Mouse (Mus musculus): ENCODE measurements around the gene Oprl1.
A peak's percentile ranks its signal among the peaks of the same experiment; 100 is the strongest.

The Oprl1 gene

DNA sequence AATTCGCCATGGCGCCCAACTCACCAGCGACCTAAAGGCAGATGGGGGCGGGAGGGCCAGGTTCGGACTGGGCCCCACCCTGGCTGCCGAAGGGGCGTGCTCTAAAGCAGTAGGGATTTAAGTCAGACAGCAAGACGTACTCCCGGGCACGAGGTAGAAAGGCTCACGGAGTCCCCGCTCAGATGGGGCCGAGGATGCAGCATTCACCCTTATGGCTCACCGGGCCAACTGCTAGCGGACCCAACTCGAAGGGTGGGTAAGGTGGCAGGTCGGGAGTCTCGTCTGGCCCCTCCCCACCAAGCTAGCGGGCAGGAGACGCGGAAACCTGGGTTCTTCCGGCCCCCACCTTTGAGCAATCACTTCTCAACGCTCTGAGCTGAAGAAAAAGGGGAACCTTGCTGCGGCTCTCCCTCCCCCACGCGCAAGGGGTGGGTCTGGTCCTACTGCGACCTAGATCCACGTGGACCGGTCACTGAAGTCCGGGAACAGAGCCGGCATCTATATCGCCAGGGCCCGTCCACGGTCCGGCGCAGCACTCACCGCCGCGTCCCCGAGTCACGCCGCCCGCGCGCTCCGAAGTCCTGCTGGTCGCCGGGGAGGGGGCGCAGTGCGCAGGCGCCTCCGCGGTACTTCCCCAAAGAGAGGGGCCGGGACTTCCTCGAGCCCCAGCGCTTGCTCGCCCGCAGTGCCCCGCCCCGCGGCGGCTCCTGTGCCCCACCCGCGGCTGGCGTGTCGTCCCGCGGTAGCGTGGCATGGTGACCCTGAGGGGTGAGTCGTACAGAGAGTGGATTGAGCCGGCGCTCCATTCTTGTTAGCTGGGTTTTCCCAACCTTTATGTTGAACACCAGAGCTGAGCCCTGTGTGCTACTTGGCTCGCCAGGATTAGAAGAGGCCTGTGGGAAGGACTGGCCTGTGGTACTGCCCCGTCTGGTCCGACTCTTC is 21.2 kb upstream of the Oprl1 start, which contains the start of gene Rgs19:
Rgs19 (minus strand) TSS at position 639 of the 942 bp plus-strand sequence.
- peak; percentile 78 to 85 for DNase-seq

- DNase-seq = no peak
These were observed 20.2 kb upstream of the Oprl1 start for GRCm38 (mm10) chr2:181694581-181694980.

- no peak for DNase-seq
These were observed 19.0 kb upstream of the Oprl1 start for GRCm38 (mm10) chr2:181695776-181696175.

- no peak for DNase-seq
These were observed 17.9 kb upstream of the Oprl1 start for GRCm38 (mm10) chr2:181696801-181697420.

GRCm38 (mm10) chr2:181698241-181698640 is 16.6 kb upstream of the Oprl1 start, which contains the start of gene Lkaaear1:
Gene Lkaaear1 (minus strand): TSS chr2:181698442.
- no peak for DNase-seq

- peak; percentile 23 to 53 for DNase-seq
These were observed 8.1 kb upstream of the Oprl1 start for GRCm38 (mm10) chr2:181706668-181707067.

GRCm38 (mm10) chr2:181713749-181714148 is 1.1 kb upstream of the Oprl1 start:
- no peak for DNase-seq

DNA sequence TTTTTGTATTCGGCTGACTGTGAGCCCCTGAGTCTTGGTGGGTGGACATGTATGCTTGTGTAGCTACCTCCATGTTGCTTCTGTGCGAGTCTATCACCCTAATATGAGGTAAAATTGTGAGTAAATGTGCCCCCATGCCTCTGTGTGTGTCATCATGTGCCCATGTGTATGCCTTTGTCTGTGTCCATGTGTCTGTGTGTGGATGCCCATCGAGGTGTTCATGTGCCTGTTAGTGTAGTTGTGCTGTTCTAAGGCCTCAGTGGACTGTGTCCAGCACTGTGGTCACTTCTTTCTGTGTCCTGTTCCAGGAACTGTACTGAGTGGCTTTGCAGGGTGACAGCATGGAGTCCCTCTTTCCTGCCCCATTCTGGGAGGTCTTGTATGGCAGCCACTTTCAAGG is 566 bp downstream of the Oprl1 start:
- no peak for DNase-seq

DNA sequence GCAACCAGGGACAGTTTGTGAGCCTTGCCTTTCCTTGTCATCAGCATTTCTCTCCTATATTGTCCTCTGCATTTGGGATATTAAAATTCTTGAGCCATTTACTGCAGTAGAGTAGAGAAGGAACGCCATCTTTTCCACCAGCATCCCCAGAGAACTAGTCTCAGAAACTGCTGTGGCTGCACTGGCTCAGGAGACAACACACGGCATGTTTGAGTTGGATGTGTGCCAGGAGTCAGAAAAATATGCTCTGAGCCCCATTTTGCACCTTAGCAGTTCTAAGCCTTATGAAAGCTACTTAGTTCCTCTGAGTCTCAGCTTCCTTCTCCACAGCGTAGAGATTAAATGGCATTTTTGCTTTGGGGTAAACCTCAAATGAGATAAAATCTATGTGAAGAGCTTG is 2.2 kb downstream of the Oprl1 start:
- DNase-seq = no peak

DNA sequence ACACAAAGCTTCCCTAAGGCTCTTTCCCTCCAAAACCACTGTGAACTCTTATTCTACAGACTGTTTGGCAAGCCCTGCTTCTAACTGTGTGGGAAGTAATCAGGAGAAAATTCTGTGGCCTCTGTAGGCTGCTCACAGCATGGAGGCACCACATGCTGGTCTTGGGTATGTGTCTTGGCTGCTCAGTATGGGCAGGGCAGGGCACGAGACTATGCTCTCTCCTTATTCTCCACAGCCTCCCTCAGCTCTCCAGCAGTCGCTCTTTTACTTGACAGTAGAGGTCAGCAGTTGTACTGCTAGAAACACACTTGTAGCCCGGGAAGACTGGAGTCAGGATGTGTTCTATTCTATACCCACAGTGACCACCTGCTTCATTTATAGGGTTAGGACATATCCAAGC is 5.2 kb downstream of the Oprl1 start:
- no peak for DNase-seq

DNA sequence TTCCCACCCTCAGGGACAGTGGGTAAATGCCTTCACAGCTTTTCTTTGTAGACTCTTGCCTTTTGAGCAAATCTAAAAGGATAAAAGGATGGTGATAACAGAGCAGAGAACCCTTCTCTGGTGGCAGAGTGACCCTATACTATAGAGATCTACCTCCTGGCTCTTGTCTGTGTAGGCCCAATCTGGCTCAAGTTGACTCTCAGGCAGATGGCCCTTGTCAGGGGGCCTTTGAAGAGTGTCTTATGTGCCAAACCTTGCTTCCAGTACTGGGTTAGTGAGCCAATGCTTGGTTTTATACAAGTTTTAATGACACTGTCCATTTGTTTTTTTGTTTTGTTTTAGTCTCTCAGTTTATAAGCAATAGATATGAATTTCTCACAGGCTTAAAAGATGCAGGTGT is 6.4 kb downstream of the Oprl1 start:
- DNase-seq = no peak

- DNase-seq = peak; percentile 10 to 71
These were observed 7.4 kb downstream of the Oprl1 start for GRCm38 (mm10) chr2:181722213-181722612.

DNA sequence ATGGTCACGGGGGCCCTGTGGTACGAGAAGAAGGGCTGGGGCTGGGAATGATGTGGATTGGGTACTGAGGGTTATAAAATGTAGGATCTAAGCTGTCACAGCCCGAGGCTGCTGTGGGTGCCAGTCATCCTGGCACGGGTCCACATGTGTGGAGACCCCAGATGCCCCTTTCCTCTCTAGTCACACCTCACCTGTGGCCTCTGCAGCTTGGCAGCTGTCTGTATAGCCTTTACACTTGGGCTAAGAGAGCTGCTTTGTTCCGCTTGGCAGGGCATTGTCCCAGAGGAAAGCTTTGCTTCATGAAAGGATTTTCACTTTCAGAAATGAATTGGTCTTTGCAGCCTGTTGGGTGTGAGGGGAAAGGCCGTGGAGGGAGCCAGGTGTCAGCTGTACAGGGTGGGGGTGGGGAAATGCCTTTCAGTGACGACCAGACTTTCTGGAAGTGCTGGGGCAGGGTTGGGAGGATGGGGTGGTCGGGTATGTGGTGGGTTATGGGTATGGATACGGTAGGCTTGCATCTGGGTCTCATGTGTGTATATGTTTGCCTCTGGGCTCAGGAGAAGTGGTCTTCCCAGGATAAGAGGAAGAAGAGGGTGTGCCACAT is 12.9 kb downstream of the Oprl1 start:
- no peak for DNase-seq

DNA sequence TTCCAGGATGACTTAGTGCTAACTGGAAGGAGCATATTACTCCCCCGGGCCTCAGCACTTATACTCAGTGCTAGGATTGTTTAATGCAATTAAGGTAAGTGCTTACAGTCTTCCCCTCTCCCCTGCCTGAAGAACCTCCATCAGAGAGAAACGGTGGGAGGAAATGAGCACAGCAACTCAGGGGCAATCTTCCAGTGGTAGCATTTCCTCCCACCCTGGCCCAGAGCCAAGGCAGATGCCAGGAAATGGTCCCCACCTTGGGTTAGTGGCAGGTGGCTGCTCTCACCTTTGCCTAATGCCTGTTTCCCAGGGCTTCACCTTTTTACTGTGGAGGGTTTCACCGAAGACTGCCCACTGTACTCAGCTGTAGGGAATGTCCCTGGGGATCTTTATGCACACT is 15.2 kb downstream of the Oprl1 start:
- no peak for DNase-seq

GRCm38 (mm10) chr2:181752626-181753025 is 37.8 kb downstream of the Oprl1 start:
- DNase-seq = no peak

GRCm38 (mm10) chr2:181758147-181758725 is 43.4 kb downstream of the Oprl1 start:
- no peak for DNase-seq

GRCm38 (mm10) chr2:181759041-181759440 is 44.2 kb downstream of the Oprl1 start:
- no peak for DNase-seq

DNA sequence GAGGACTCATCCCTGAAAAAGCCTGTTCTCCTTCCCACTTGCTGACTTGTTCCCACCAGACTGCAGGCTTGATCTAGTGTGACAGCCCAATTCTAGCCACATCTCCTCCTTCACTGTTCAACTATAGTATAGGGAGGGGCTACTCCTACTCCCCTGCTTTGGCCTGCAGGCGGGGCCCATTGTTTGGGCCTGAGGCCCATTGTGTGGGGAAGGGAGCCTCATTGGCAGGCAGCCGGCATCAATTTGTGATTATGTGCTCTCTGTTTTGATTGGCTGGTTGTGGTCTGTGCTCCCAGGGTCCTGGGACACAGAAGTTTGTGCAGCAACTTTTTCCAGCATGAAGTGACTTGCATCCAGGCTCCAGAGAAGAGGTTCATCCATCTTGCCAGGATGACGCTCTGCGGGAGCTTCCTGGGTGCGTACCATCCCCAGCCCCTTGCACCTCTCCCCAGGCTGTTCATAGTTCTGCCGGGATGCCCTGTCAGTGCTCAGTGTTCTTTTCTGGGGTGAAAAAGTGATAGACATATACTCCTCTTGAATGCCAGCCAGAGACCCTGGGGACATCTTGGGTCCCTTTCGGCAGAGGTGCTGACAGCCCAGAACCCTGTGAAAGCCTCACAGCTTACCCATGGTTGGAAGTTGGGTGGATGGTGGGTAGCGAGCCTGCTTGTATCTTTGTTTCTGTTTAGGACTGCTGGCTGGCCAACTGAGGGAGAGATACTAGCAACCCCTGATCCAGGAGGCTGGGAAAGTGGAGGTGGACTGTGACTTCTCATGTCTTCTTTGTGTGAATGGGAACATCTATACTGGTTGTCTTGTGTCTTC is 48.4 kb downstream of the Oprl1 start, which contains the start of gene Myt1:
Myt1 (plus strand) TSS at position 327 of the 825 bp plus-strand sequence.
- no peak for DNase-seq

DNA sequence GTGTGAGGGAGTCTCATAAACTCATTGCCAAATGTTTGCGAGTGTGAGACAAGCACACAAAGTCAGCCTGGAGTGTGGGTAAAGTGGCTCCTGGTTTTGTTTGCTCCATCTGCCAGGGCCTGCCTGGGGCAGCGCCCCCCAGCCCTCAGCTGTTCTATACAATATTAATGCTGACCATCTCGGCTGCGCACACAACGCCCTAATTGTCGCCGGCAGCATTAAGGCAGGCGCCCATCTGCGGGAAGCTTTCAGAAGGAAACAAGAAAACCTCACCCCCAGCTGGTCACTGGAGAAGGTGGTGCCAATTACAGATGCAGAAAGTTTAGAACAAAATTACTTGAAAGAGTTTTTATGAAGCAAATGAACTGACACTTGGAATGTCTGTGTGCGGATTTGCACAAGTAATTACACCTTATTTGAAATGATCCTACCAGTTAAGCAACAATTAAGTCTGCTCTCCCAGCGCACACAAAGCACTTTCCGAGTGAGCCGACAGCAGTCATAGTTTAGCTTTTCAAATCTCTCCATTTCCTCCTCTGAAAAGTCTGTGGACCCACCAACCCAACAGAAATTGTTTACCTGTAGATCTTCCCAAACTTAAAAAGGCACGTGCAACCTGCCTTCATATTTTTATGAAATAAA is 49.2 kb downstream of the Oprl1 start:
- no peak for DNase-seq

GRCm38 (mm10) chr2:181764600-181764999 is 49.8 kb downstream of the Oprl1 start:
- peak; percentile 32 to 81 for DNase-seq

DNA sequence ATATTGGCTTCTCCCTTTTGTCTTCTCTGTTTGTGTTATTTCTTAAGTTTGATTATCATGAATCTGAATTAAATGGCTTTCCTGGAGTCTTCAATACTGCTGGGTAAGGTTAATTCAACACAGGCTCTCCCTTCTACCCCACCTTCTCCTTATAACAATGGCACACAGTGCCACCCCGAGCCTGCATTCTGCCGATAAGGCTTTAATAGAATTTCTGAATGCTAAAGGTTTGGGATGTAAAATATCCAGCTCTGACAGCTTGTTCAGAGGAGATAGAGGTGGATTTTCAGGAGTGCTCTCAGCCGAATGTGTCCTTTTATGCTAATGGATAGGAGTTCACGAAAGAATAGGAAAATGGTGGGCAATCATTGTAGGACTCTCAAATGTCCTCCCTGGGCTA is 50.4 kb downstream of the Oprl1 start:
- no peak for DNase-seq

Measured in kidney, postnatal 36 days (tissue).